Mouse (Mus musculus) MEL (cell line): ENCODE measurements around the gene Rundc3a.

Experiments used
- BHLHE40 ChIP-seq: IDR thresholded peaks from 2 replicates; pipeline ENCODE4 v1.6.1; 2012; ENCODE audit warnings: low read depth, mild to moderate bottlenecking, inconsistent platforms, low read length, improper control_type of control experiment, borderline replicate concordance
- CTCF ChIP-seq, 3 experiments: IDR thresholded peaks in 2 of 3; conservative IDR thresholded peaks in 1 of 3; 2 replicates each; pipeline ENCODE4 v1.5.1; 2011 to 2012; ENCODE audit warnings: low read length in 3 of 3, low read depth in 2 of 3, mild to moderate bottlenecking in 2 of 3, improper control_type of control experiment in 1 of 3, inconsistent platforms in 1 of 3, mixed read lengths in 1 of 3, moderate library complexity in 1 of 3; ENCODE audit not compliant: control insufficient read depth in 1 of 3, insufficient read depth in 1 of 3, poor library complexity in 1 of 3, severe bottlenecking in 1 of 3
- EP300 ChIP-seq, 2 experiments: IDR thresholded peaks; 2 replicates each; pipeline ENCODE4 v1.6.1; 2011; ENCODE audit warnings: improper control_type of control experiment in 2 of 2, low read length in 2 of 2, low read depth in 1 of 2, mild to moderate bottlenecking in 1 of 2
- ETS1 ChIP-seq: IDR thresholded peaks from 2 replicates; pipeline ENCODE4 v1.6.1; 2012; ENCODE audit warnings: low read depth, mild to moderate bottlenecking, inconsistent platforms, low read length, improper control_type of control experiment, moderate library complexity
- KAT2A ChIP-seq: conservative IDR thresholded peaks from 2 replicates; pipeline ENCODE4 v1.6.1; 2012; ENCODE audit warnings: low read depth, low read length, improper control_type of control experiment, inconsistent platforms
- POLR2A ChIP-seq, 2 experiments: IDR thresholded peaks; 2 replicates each; pipeline ENCODE4 v1.6.1; 2011 to 2012; ENCODE audit warnings: low read length in 2 of 2, mild to moderate bottlenecking in 2 of 2, control low read depth in 1 of 2, improper control_type of control experiment in 1 of 2, low read depth in 1 of 2, moderate library complexity in 1 of 2; ENCODE audit not compliant: control insufficient read depth in 1 of 2, insufficient read depth in 1 of 2, poor library complexity in 1 of 2

GRCm38 (mm10) chr11:102374108-102374725 is 19.0 kb upstream of the Rundc3a start:
- no peak for TF ChIP-seq POLR2A (IDR thresholded peaks at IDR 0.05; ENCODE audit: control insufficient read depth in 1 of 2, insufficient read depth in 1 of 2, low read depth in 1 of 2, low read length in 2 of 2, poor library complexity in 1 of 2)
- TF ChIP-seq KAT2A: no peak
- TF ChIP-seq BHLHE40: no peak
- TF ChIP-seq CTCF (IDR thresholded peaks at IDR 0.05 in 2 of 3, conservative IDR thresholded peaks at IDR 0.05 in 1 of 3; ENCODE audit: control insufficient read depth in 1 of 3, insufficient read depth in 1 of 3, low read depth in 2 of 3, low read length in 3 of 3, poor library complexity in 1 of 3, severe bottlenecking in 1 of 3): no peak
- no peak for TF ChIP-seq EP300 (IDR thresholded peaks at IDR 0.05; ENCODE audit: low read depth in 1 of 2, low read length in 2 of 2)
- TF ChIP-seq ETS1: no peak
